Mouse (Mus musculus): Measurements from ENCODE around the gene Map4k4. TPM values are rescaled to one million over a fixed set of nuclear protein-coding genes. Genes with fewer than 3 reads are reported as not detected.

Gene Map4k4
- polyA plus RNA-seq, 1 experiment from 2014 or later = 42.8 TPM

DNA sequence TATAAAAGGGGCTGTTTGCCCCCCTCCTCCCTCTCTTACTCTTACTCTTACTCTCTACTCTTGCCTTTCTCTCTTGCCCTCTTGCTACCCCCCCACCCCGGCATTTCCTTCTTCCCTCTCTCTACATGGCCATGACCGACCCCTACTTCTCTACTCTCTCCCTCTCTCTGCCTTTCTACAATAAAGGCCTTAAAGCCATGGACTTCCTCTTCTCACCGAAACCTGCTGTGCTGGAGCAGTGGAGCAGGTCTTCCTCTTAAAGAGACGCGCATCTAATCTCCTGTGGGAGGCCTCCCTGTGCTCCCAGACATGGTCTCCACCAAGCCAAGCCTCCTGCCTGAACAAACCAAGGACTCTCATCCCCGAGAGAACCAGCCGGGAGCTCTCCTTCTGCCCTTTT lies 154.3 kb downstream of the Map4k4 start:
- Histone ChIP-seq H3K4me3 (no peak overlapping the region), H3K9ac (no peak overlapping the region), H3K27ac (no peak overlapping the region), H3K4me1 (no peaks in the 10 kb centered on the region), H3K4me2 (no peak overlapping the region), H3K9me3 (no peaks in the 10 kb centered on the region), H3K36me3 (no peaks in the 10 kb centered on the region), H3K27me3 (no peaks in the 10 kb centered on the region)
- ATAC-seq (ENCODE audit: insufficient number of reproducible peaks, insufficient read depth, low FRiP score, low TSS enrichment, low read depth) = no peak
- WGBS = 82% methylated on average over 7 of the region's 7 CpGs

DNA sequence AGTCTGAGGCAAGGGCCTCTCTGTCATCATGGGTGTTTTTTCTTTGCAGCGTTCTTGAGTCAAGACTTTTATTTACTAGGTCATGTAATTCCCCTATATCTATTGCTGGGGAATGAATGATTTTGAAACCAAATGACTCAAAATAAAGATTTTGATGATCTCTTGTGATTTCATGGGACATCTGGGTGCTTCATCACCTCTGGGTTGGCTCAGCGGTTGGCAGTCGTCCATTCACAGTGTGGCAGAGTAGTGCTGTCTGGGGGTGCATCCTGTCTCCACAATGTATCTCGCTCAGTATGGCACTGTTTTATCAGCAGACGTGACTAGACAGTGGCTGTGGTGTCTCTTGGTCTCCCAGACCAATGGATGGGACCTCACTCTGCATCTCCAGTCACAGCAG lies 155.2 kb downstream of the Map4k4 start:
- no peaks in the 10 kb centered on the region for H3K36me3 ChIP-seq
- H3K4me3 ChIP-seq = no peak overlapping the region
- no peak overlapping the region for H3K9ac ChIP-seq
- no peak overlapping the region for H3K4me2 ChIP-seq
- H3K4me1 ChIP-seq = no peaks in the 10 kb centered on the region
- no peaks in the 10 kb centered on the region for H3K9me3 ChIP-seq
- H3K27me3 ChIP-seq = no peaks in the 10 kb centered on the region
- no peak overlapping the region for H3K27ac ChIP-seq
- no peak for ATAC-seq (ENCODE audit: insufficient number of reproducible peaks, insufficient read depth, low FRiP score, low TSS enrichment, low read depth)
- 91% methylated on average over 5 of the region's 5 CpGs for WGBS

DNA sequence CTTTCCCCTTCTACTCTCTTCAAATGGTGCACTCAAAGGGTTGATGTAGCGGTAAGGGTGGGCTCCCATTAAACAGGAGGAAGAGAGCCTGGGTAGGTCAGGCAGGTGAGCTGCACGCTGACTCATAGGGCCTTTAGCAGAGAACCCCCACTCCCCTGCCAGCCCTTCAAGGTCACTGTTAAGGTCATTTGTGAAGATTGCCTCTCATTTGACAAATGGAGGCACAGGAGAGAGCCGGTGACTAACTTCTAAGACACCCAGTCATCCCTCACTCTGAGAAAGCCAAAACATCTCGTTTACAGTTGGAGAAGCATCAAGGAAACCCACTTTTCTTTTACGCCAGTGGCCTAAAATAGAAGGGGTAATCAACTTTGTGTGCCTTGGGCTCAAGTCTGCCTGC lies 156.6 kb downstream of the Map4k4 start:
- WGBS = 72% methylated on average over 5 of the region's 5 CpGs

DNA sequence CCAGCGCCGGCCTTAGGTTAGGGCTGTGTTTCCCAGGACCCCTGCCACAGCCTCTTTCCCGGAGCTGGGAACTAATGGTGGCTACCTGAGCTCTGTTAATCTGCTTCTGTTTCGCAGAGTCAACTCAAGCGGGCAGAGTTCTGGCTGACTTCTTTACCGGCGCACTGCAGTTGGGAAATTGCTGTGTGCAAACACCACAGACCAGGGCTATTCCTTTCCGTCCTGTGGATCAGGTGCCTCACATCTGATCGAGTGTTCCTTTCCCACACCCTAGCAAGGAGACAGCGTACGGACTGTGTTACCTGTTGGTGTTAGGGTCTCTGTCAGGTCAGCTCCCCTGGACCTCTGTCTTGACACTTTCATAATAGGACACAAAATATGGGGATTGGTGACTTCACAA lies 157.3 kb downstream of the Map4k4 start:
- WGBS = 57% methylated on average over 11 of the region's 11 CpGs
- H3K27me3 ChIP-seq = no peaks in the 10 kb centered on the region
- no peak overlapping the region for H3K27ac ChIP-seq
- no peak overlapping the region for H3K9ac ChIP-seq
- 0 out of 2 replicates have a peak, but pooled peaks cover 2% of the 10 kb centered on the region for H3K4me1 ChIP-seq
- H3K4me2 ChIP-seq = no peak overlapping the region
- no peak for ATAC-seq (ENCODE audit: insufficient number of reproducible peaks, insufficient read depth, low FRiP score, low TSS enrichment, low read depth)
- no peak overlapping the region for H3K4me3 ChIP-seq
- no peaks in the 10 kb centered on the region for H3K36me3 ChIP-seq
- H3K9me3 ChIP-seq = no peaks in the 10 kb centered on the region

More for the DNA sequence above, 156.6 kb downstream of the Map4k4 start:
- no peak overlapping the region for H3K4me3 ChIP-seq
- H3K4me1 ChIP-seq = no peaks in the 10 kb centered on the region
- no peaks in the 10 kb centered on the region for H3K9me3 ChIP-seq
- no peak overlapping the region for H3K27ac ChIP-seq
- H3K36me3 ChIP-seq = no peaks in the 10 kb centered on the region
- no peak for ATAC-seq (ENCODE audit: insufficient number of reproducible peaks, insufficient read depth, low FRiP score, low TSS enrichment, low read depth)
- no peak overlapping the region for H3K9ac ChIP-seq
- no peak overlapping the region for H3K4me2 ChIP-seq
- no peaks in the 10 kb centered on the region for H3K27me3 ChIP-seq

DNA sequence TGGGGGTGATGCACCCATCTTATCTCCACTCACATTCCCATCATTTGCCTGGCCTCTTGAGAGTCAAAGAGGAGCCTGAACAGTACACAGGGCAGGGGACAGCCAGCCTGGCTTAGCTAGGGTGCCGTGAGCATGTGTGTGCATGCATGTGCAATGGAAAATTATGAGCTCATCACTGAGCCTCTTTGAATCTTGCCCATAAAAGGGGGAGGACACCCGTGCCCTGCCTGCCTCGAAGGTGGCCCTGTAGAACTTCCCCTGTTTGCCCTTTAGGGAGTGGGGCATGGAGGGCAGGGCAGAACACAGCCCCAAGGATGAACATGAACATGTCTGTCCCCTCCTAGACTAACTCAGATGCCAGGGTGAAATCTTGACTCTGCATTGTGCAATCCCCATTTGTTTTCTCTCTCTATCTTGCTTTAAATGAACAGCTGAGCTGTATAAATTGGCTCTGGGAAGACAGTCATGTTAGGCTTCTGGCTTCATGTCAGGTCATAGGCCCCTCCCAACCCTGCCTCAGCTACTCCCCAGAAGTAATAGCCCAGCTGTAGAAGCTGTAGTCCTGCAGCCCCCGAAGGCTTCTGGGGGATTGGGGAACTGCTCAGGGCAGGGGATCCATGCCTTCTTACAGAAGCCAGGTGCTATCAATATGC lies 158.5 kb downstream of the Map4k4 start:
- H3K9me3 ChIP-seq = no peaks in the 10 kb centered on the region
- H3K27me3 ChIP-seq = no peaks in the 10 kb centered on the region
- H3K4me3 ChIP-seq = no peak overlapping the region
- H3K4me2 ChIP-seq = no peak overlapping the region
- no peaks in the 10 kb centered on the region for H3K36me3 ChIP-seq
- H3K4me1 ChIP-seq = 0 out of 2 replicates have a peak, but pooled peaks cover 3% of the 10 kb centered on the region
- WGBS = 79% methylated on average over 4 of the region's 4 CpGs
- H3K9ac ChIP-seq = no peak overlapping the region
- no peak for ATAC-seq (ENCODE audit: insufficient number of reproducible peaks, insufficient read depth, low FRiP score, low TSS enrichment, low read depth)
- H3K27ac ChIP-seq = no peak overlapping the region

DNA sequence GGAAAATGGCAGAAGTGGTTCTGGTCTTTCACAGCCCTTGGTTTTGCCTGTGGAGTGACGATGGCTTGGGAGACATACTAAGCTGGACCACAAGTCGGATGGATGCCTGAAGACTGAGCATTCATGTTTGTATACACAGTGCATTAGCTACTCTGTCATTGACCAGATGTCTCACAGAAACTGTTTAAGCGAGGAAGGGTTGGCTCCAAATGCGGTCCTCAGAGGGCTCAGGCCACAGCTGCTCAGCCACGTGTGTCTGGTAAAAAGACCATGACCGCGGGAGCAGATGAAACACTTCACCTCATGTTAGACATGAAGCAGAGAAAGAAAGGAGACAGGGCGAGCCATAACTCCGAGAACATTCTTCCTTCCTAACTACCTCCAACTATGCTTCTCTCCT lies 160.6 kb downstream of the Map4k4 start:
- WGBS = 82% methylated on average over 9 of the region's 9 CpGs
- ATAC-seq (ENCODE audit: insufficient number of reproducible peaks, insufficient read depth, low FRiP score, low TSS enrichment, low read depth) = no peak
- no peaks in the 10 kb centered on the region for H3K36me3 ChIP-seq
- no peaks in the 10 kb centered on the region for H3K27me3 ChIP-seq
- H3K9me3 ChIP-seq = no peaks in the 10 kb centered on the region
- H3K4me2 ChIP-seq = no peak overlapping the region
- no peak overlapping the region for H3K9ac ChIP-seq
- no peak overlapping the region for H3K4me3 ChIP-seq
- no peak overlapping the region for H3K27ac ChIP-seq
- H3K4me1 ChIP-seq = 0 out of 2 replicates have a peak, but pooled peaks cover 3% of the 10 kb centered on the region

DNA sequence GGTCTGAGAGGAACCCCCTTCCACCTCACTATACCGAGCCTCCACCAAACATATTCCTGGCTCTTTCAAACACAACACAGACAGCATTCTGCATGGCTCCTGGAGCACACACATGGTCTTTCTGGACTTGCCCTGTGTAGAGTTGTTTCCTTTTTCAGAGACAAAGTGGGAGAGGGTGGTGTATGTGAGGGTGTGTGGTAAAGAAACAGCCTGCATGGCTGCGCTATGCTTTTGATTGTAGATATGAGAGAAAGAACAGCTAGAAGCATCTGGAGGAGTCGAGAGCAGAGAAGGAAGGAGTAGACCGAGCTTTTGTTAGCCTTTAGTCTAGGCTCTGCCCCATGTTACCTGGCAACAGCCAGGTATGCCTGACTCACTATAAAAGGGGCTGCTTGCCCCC lies 162.7 kb downstream of the Map4k4 start:
- Histone ChIP-seq H3K4me1 (0 out of 2 replicates have a peak, but pooled peaks cover 3% of the 10 kb centered on the region), H3K4me2 (no peak overlapping the region), H3K9me3 (no peaks in the 10 kb centered on the region), H3K36me3 (no peaks in the 10 kb centered on the region), H3K9ac (no peak overlapping the region), H3K27me3 (no peaks in the 10 kb centered on the region), H3K4me3 (no peak overlapping the region), H3K27ac (no peak overlapping the region)
- WGBS = 61% methylated on average over 4 of the region's 4 CpGs
- no peak for ATAC-seq (ENCODE audit: insufficient number of reproducible peaks, insufficient read depth, low FRiP score, low TSS enrichment, low read depth)

DNA sequence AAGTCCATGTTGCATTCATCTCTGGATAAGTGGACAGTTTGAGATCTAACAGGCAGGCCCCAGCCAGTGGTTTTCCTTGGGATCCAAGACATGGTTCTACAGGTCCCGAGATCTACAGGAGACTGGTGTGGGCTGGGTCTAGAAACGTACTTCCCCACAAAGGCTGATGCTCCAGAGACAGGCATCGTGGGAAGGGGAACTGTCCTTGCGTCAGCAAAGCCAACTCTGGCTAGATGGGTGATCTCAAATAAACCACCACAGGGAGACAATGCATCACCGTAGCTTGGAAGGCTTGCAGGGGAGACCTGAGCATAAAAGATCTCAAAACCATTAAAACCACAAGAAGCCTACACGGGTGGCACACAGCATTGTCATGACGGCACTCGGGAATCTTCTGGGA lies 163.8 kb downstream of the Map4k4 start:
- Histone ChIP-seq H3K27me3 (no peaks in the 10 kb centered on the region), H3K36me3 (no peaks in the 10 kb centered on the region), H3K9me3 (no peaks in the 10 kb centered on the region), H3K4me3 (no peak overlapping the region), H3K4me1 (0 out of 2 replicates have a peak, but pooled peaks cover 3% of the 10 kb centered on the region), H3K4me2 (no peak overlapping the region), H3K9ac (no peak overlapping the region), H3K27ac (no peak overlapping the region)
- WGBS = 89% methylated on average over 8 of the region's 8 CpGs
- ATAC-seq (ENCODE audit: insufficient number of reproducible peaks, insufficient read depth, low FRiP score, low TSS enrichment, low read depth) = no peak

DNA sequence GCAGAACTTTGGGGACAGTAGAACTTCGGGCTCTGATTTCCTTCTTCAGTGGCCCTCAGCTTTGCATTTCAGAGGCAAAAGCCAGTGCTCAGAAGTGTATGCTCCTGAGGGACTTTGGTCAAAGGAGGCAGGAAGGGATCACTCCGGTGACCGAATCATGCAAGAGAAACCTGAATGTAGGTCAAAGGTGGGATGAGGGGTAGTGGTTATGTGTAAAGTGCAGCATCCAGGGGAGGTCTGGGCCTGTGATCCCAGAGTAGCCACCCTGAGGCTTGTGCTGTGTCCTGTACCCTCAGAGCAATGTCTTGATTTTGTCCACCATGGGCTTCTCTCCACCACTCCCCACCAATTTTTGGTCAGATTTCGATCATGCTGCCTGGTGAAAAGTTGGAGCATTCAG lies 171.8 kb downstream of the Map4k4 start:
- Histone ChIP-seq H3K9ac (no peak overlapping the region), H3K36me3 (no peaks in the 10 kb centered on the region), H3K4me3 (no peak overlapping the region), H3K4me1 (no peaks in the 10 kb centered on the region), H3K27ac (no peak overlapping the region), H3K27me3 (no peaks in the 10 kb centered on the region), H3K9me3 (no peaks in the 10 kb centered on the region), H3K4me2 (no peak overlapping the region)
- ATAC-seq (ENCODE audit: insufficient number of reproducible peaks, insufficient read depth, low FRiP score, low TSS enrichment, low read depth) = no peak
- 71% methylated on average over 4 of the region's 4 CpGs for WGBS

DNA sequence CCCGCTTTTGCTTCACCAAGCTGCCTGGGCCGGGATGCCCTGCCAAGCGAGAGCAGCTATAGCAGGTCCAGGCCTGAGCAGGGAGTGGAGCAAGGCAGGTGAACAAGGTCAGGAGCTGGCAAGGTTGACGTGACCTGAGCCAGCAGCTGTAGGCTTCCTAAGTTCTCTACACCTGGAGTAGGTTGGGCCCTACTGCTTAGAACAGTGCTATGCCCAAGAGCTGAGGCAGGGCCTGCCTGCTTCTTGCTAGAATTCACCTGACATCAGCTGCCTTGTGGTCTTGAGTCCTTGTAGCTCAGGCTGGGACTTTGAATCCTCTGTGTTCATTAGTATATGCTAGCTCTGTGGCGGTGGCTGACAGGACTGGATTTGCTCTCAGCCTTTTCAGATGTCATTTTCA lies 173.1 kb downstream of the Map4k4 start, which contains the start of gene Il1r2:
Il1r2 (plus strand) TSS at position 301 of the 400 bp plus-strand sequence.
- Histone ChIP-seq H3K27me3 (no peaks in the 10 kb centered on the region), H3K4me2 (no peak within 1 kb of the TSS), H3K4me3 (no peak within 1 kb of the TSS), H3K9ac (no peak within 1 kb of the TSS), H3K9me3 (no peaks in the 10 kb centered on the region), H3K4me1 (no peaks in the 10 kb centered on the region), H3K27ac (no peak within 1 kb of the TSS), H3K36me3 (no peaks in the 10 kb centered on the region)
- WGBS = 91% methylated on average over 5 of the region's 5 CpGs
- no peak for ATAC-seq (ENCODE audit: insufficient number of reproducible peaks, insufficient read depth, low FRiP score, low TSS enrichment, low read depth)
